Mouse (Mus musculus) bone marrow, adult 2 months (tissue): ENCODE results near the gene Spop. TPM values are rescaled to one million over a fixed set of nuclear protein-coding genes. Genes with fewer than 3 reads are reported as not detected.

ENCODE experiments used
- H3K27ac ChIP-seq: fragments of 200-500 bp; 2 replicates; pipeline ENCODE4 v1.5.1; 2012; ENCODE audit warnings: low read depth, mild to moderate bottlenecking, control low read depth, inconsistent platforms, low read length; ENCODE audit not compliant: control insufficient read depth, poor library complexity, insufficient read depth
- H3K4me1 ChIP-seq: fragments of 200-500 bp; 2 replicates; pipeline ENCODE4 v1.6.1; 2011; ENCODE audit warnings: low read length; ENCODE audit not compliant: control insufficient read depth, insufficient read depth
- H3K4me3 ChIP-seq: fragments of 200-500 bp; replicated peaks from 2 replicates; pipeline ENCODE3; 2011; ENCODE audit warnings: mild to moderate bottlenecking, low read depth, low read length, control low read depth; ENCODE audit not compliant: control insufficient read depth
- CTCF ChIP-seq: fragments of 200-500 bp; IDR thresholded peaks from 2 replicates; pipeline ENCODE4 v1.5.1; 2011; ENCODE audit warnings: low read length, control low read depth; ENCODE audit not compliant: control insufficient read depth, insufficient read depth
- POLR2A ChIP-seq: fragments of 200-500 bp; IDR thresholded peaks from 2 replicates; pipeline ENCODE4 v1.6.1; 2011; ENCODE audit warnings: low read depth, mild to moderate bottlenecking, control low read depth, low read length, borderline replicate concordance; ENCODE audit not compliant: control insufficient read depth
- WGBS: fragments of 180-500 bp; shearing (Covaris S2); methylation state at CpG from one replicate; pipeline ENCODE4 v1.1.7; 2018; 5-methylcytosine and 5-hydroxymethylcytosine counted together
- polyA plus RNA-seq: library from polyadenylated mRNA; stranded (reverse); fragments of >200 nt; gene quantifications from 2 replicates; pipeline ENCODE4 v1.2.4, GENCODE M21; 2011; ENCODE audit warnings: low replicate concordance; ENCODE audit not compliant: missing spikeins, insufficient read depth, insufficient read length

The Spop gene
- polyA plus RNA-seq, 1 experiment = 61.3 TPM

DNA sequence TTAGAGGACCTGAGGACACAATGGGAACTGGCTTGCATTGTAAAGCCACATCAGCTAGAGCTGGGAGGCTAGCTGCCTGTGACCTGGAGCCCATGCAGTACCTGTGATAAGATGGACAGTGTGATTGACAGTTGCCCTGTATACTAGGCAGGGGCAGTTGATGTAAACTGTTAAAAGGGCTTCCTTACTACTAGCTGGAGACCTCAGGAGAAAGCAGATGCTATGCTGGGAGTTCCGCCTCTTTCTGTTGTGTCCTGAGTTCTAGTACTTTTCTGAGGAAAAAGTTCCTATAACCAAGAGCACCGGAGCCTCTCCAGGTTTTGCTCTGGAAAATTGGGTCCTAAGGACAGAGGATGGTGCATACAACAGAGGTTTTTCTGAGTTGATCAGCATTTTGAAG is 73.4 kb downstream of the Spop start:
- 93% methylated on average over 2 of the region's 2 CpGs for whole genome bisulfite sequencing
- TF ChIP-seq POLR2A = no peak
- no peaks in the 10 kb centered on the region for H3K4me1 ChIP-seq
- no peak overlapping the region for H3K27ac ChIP-seq
- H3K4me3 ChIP-seq = no peak overlapping the region

DNA sequence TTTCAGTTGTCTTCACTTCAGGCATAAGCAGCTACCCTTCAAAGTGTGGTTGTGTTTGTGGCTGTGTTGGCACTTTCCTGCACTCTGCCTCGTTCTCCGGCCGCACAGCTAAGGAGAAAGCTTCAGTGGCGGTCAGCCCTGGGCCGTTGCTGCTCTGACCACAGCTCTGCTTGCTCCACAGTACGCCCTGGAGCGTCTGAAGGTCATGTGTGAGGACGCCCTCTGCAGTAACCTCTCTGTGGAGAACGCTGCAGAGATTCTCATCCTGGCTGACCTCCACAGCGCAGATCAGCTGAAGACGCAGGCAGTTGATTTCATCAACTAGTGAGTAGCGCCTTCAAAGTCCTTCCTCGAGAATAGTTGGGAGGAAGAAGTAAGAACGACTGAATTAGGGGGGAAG is 76.2 kb downstream of the Spop start:
- Histone ChIP-seq H3K4me1 (no peaks in the 10 kb centered on the region), H3K4me3 (no peak overlapping the region), H3K27ac (no peak overlapping the region)
- 84% methylated on average over 14 of the region's 14 CpGs for WGBS
- no peak for TF ChIP-seq CTCF
- no peak for TF ChIP-seq POLR2A

DNA sequence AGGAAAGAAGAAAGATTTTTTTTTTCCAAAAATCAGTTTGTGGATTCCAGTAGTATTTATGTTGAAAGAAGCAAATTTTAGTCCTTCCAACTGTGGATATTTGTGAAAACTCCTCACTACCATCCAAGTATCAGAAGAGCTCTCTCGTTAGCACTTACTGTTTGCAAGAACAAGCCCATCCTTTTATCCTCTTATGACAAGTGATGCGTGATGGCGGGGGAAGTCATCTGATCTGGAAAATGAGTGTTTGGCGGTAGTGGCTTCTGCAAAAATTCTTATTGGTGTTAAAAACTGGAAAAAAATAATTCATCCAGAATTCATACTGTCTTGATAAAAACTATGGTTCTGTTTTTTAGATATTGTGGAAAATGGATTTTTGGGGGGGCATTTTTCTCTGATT is 78.4 kb downstream of the Spop start:
- WGBS = 85% methylated on average over 4 of the region's 4 CpGs
- H3K27ac ChIP-seq = no peak overlapping the region
- H3K4me3 ChIP-seq = no peak overlapping the region
- no peak for TF ChIP-seq CTCF
- TF ChIP-seq POLR2A = no peak
- H3K4me1 ChIP-seq = no peaks in the 10 kb centered on the region

DNA sequence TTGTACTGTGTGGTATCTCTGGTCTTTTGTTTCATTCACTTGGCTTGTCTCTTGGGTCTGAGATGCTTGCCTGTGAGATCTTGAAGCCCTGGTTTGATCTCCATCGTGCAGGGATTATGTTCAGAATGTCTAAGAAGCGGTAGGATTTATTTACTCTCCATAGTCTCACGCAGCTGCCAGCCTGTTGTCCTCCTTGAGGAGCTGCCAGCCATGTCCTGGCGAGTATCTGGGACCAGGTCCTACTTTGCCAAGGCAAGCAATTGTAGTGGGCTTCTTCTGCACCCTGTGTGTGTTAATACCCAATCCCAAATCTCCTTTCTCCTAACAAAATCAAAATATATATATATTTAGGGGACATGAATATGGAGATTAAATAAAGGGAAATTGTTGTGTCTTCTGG is 79.1 kb downstream of the Spop start:
- 94% methylated on average over 4 of the region's 4 CpGs for WGBS
- H3K27ac ChIP-seq = no peak overlapping the region
- no peak for TF ChIP-seq POLR2A
- no peaks in the 10 kb centered on the region for H3K4me1 ChIP-seq
- no peak overlapping the region for H3K4me3 ChIP-seq

DNA sequence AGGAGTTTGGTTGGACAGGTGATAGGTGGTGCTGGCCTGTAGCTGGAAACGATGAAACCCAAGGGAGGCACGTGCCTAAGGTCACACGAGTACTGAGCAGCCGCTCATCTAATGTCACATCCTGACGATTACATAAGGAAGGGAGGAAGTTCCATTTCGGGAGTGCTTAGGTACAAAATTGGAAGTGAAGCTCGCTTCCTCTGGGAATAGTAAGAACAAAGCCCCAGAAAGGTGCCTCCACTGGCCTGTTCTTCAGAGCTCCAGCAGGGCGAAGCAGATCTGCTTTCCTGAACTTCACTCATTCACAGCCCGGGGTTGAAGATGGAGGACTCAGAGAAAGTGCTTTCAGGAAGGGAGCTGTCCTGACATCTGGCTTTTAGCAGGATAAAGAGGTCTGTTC is 80.1 kb downstream of the Spop start:
- H3K4me3 ChIP-seq = no peak overlapping the region
- no peaks in the 10 kb centered on the region for H3K4me1 ChIP-seq
- no peak for TF ChIP-seq POLR2A
- TF ChIP-seq CTCF = no peak
- WGBS = 85% methylated on average over 9 of the region's 9 CpGs
- H3K27ac ChIP-seq = no peak overlapping the region

GRCm38 (mm10) chr11:95494374-95494773 is 80.5 kb downstream of the Spop start:
- H3K27ac ChIP-seq = no peak overlapping the region
- 86% methylated on average over 3 of the region's 3 CpGs for WGBS
- H3K4me3 ChIP-seq = no peak overlapping the region
- TF ChIP-seq POLR2A (no peak), CTCF (no peak)
- H3K4me1 ChIP-seq = no peaks in the 10 kb centered on the region

GRCm38 (mm10) chr11:95495883-95496282 is 82.0 kb downstream of the Spop start:
- Histone ChIP-seq H3K27ac (no peak overlapping the region), H3K4me3 (no peak overlapping the region), H3K4me1 (no peaks in the 10 kb centered on the region)
- 92% methylated on average over 9 of the region's 9 CpGs for WGBS
- TF ChIP-seq POLR2A (no peak), CTCF (no peak)

GRCm38 (mm10) chr11:95497921-95498320 is 84.0 kb downstream of the Spop start:
- H3K4me3 ChIP-seq = no peak overlapping the region
- TF ChIP-seq CTCF (no peak), POLR2A (no peak)
- 89% methylated on average over 5 of the region's 5 CpGs for WGBS
- H3K4me1 ChIP-seq = no peaks in the 10 kb centered on the region
- no peak overlapping the region for H3K27ac ChIP-seq

DNA sequence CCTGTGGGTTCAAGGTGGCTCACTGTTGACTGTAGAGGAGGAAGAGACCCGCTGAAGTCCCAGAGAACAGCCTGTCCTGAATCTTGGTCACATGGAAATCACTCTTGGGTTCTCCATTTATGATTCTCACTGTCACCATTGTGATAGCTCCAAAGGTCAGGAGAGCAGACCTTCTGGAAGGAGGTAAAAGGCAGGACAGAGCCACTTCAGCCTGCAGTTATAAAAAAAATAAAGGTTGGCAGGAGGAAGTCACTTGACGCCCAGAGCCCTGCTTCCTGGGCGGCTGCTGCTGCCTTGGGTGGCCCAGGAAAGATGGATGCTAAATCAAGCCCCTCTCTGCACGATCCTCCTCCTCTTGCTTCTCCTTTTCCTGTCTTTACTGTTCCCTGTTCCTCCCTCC is 86.5 kb downstream of the Spop start:
- no peak overlapping the region for H3K27ac ChIP-seq
- WGBS = 17% methylated on average over 4 of the region's 4 CpGs
- TF ChIP-seq CTCF = no peak
- TF ChIP-seq POLR2A = no peak

More for the DNA sequence above, 86.5 kb downstream of the Spop start:
- Histone ChIP-seq H3K4me3 (no peak overlapping the region), H3K4me1 (no peaks in the 10 kb centered on the region)
